Mouse (Mus musculus) liver, postnatal 0 days (tissue): ENCODE data around the gene Ccdc12. TPM values are rescaled to one million over a fixed set of nuclear protein-coding genes. Genes with fewer than 3 reads are reported as not detected.
A peak's percentile ranks its signal among the peaks of the same experiment; 100 is the strongest.

Source experiments
- ATAC-seq: fragments of 200-750 bp; cut with Nextera tagmentation; 2 replicates; pipeline ENCODE4 v1.8.0; 2017; ENCODE audit warnings: mild to moderate bottlenecking, moderate library complexity
- DNase-seq: peaks from one replicate; pipeline ENCODE4 v3.0.0-alpha.2; 2016
- H3K27ac ChIP-seq: fragments of 300-500 bp; sonication (generic); 2 replicates; pipeline ENCODE4 v1.5.1; 2014; ENCODE audit warnings: antibody characterized with exemption, moderate library complexity, mild to moderate bottlenecking, low read depth
- H3K27me3 ChIP-seq: fragments of 300-500 bp; sonication (generic); 2 replicates; pipeline ENCODE4 v1.6.1; 2014; ENCODE audit warnings: low read length, control low read depth, mixed read lengths; ENCODE audit not compliant: insufficient read depth
- H3K36me3 ChIP-seq: fragments of 300-500 bp; sonication (generic); replicated peaks from 2 replicates; pipeline ENCODE4 v1.6.1; 2014; ENCODE audit warnings: mild to moderate bottlenecking, control low read depth, low read length, moderate library complexity, mixed read lengths; ENCODE audit not compliant: insufficient read depth
- H3K4me1 ChIP-seq: fragments of 300-500 bp; sonication (generic); 2 replicates; pipeline ENCODE4 v1.6.1; 2014; ENCODE audit warnings: antibody characterized with exemption, mild to moderate bottlenecking, control low read depth; ENCODE audit not compliant: insufficient read depth
- H3K4me2 ChIP-seq: fragments of 300-500 bp; sonication (generic); 2 replicates; pipeline ENCODE4 v1.6.1; 2014; ENCODE audit warnings: low read depth, mild to moderate bottlenecking, low read length, moderate library complexity, mixed read lengths
- H3K4me3 ChIP-seq: fragments of 300-500 bp; sonication (generic); 2 replicates; pipeline ENCODE4 v1.5.1; 2014; ENCODE audit warnings: low read depth, low read length
- H3K9ac ChIP-seq: fragments of 300-500 bp; sonication (generic); replicated peaks from 2 replicates; pipeline ENCODE4 v1.6.1; 2014; ENCODE audit warnings: mild to moderate bottlenecking, moderate library complexity
- H3K9me3 ChIP-seq: fragments of 300-500 bp; sonication (generic); 2 replicates; pipeline ENCODE4 v1.6.1; 2016; ENCODE audit warnings: mild to moderate bottlenecking, control low read depth, low read length, mixed read lengths
- CTCF ChIP-seq: sonication (generic); IDR thresholded peaks from 2 replicates; pipeline ENCODE4 v1.5.1; 2016; ENCODE audit warnings: antibody characterized with exemption, low read depth
- EP300 ChIP-seq: IDR thresholded peaks from 2 replicates; pipeline ENCODE4 v1.6.1; 2016; ENCODE audit warnings: antibody characterized with exemption, low read depth, mild to moderate bottlenecking
- WGBS: fragments of 180-500 bp; shearing (Covaris S2); extraction: QIAGEN DNeasy Blood & Tissue Kit; methylation state at CpG from one replicate; pipeline ENCODE4 v1.1.7; 2014; ENCODE audit not compliant: insufficient replicate concordance; 5-methylcytosine and 5-hydroxymethylcytosine counted together
- polyA plus RNA-seq: library from polyadenylated mRNA; unstranded; fragments of >200 nt; fragmentation: Nextera tagmentation; extraction: Ambion mirVana; gene quantifications from 2 replicates; pipeline ENCODE4 v1.2.1, GENCODE M21; 2015

Ccdc12 gene
- polyA plus RNA-seq, 1 experiment from 2014 or later: 69.3 TPM

GRCm38 (mm10) chr9:110631651-110632275 lies 24.5 kb upstream of the Ccdc12 start:
- no peak overlapping the region for H3K4me2 ChIP-seq
- H3K27ac ChIP-seq: no peak overlapping the region
- H3K4me1 ChIP-seq: no peaks in the 10 kb centered on the region
- H3K9ac ChIP-seq: no peak overlapping the region
- TF ChIP-seq CTCF (no peak), EP300 (no peak)
- WGBS: 79% methylated on average over 30 of the region's 30 CpGs
- DNase-seq: no peak
- no peaks in the 10 kb centered on the region for H3K27me3 ChIP-seq
- H3K4me3 ChIP-seq: no peak overlapping the region
- peaks cover 39% of the 10 kb centered on the region for H3K36me3 ChIP-seq
- no peak for ATAC-seq
- no peaks in the 10 kb centered on the region for H3K9me3 ChIP-seq

- H3K9ac ChIP-seq: no peak overlapping the region
- H3K4me2 ChIP-seq: no peak overlapping the region
- DNase-seq: no peak
- no peaks in the 10 kb centered on the region for H3K4me1 ChIP-seq
- no peaks in the 10 kb centered on the region for H3K27me3 ChIP-seq
- peaks cover 42% of the 10 kb centered on the region for H3K36me3 ChIP-seq
- H3K4me3 ChIP-seq: no peak overlapping the region
- WGBS: 77% methylated on average over 15 of the region's 15 CpGs
- TF ChIP-seq CTCF (no peak), EP300 (no peak)
- no peaks in the 10 kb centered on the region for H3K9me3 ChIP-seq
- no peak overlapping the region for H3K27ac ChIP-seq
- ATAC-seq: no peak
Observed at GRCm38 (mm10) chr9:110632671-110633070, 23.6 kb upstream of the Ccdc12 start.

- TF ChIP-seq CTCF (no peak), EP300 (no peak)
- ATAC-seq (no peak), DNase-seq (no peak)
- H3K27me3 ChIP-seq: no peaks in the 10 kb centered on the region
- peaks cover 46% of the 10 kb centered on the region for H3K36me3 ChIP-seq
- no peak overlapping the region for H3K9ac ChIP-seq
- 77% methylated on average over 17 of the region's 17 CpGs for WGBS
- H3K4me3 ChIP-seq: no peak overlapping the region
- no peak overlapping the region for H3K4me2 ChIP-seq
- H3K9me3 ChIP-seq: no peaks in the 10 kb centered on the region
- H3K4me1 ChIP-seq: no peaks in the 10 kb centered on the region
- H3K27ac ChIP-seq: no peak overlapping the region
Observed at GRCm38 (mm10) chr9:110633882-110634281, 22.4 kb upstream of the Ccdc12 start.

GRCm38 (mm10) chr9:110635225-110635624 lies 21.1 kb upstream of the Ccdc12 start:
- Histone ChIP-seq H3K27me3 (no peaks in the 10 kb centered on the region), H3K4me2 (no peak overlapping the region), H3K9ac (no peak overlapping the region), H3K4me3 (no peak overlapping the region), H3K36me3 (peaks cover 49% of the 10 kb centered on the region), H3K27ac (no peak overlapping the region), H3K9me3 (no peaks in the 10 kb centered on the region), H3K4me1 (no peaks in the 10 kb centered on the region)
- TF ChIP-seq CTCF (peak; percentile 99), EP300 (no peak)
- DNase-seq (peak; percentile 93), ATAC-seq (peak; percentile 59; the same call in 1 of the 2 replicates)
- WGBS: 16% methylated on average over 19 of the region's 19 CpGs

- H3K27me3 ChIP-seq: no peaks in the 10 kb centered on the region
- H3K4me1 ChIP-seq: 0 out of 2 replicates have a peak, but pooled peaks cover 3% of the 10 kb centered on the region
- no peak overlapping the region for H3K4me3 ChIP-seq
- 83% methylated on average over 10 of the region's 10 CpGs for WGBS
- H3K9ac ChIP-seq: no peak overlapping the region
- H3K36me3 ChIP-seq: peaks cover 38% of the 10 kb centered on the region
- no peak overlapping the region for H3K27ac ChIP-seq
- no peaks in the 10 kb centered on the region for H3K9me3 ChIP-seq
- no peak for TF ChIP-seq CTCF
- no peak for TF ChIP-seq EP300
- no peak for DNase-seq
- no peak overlapping the region for H3K4me2 ChIP-seq
- no peak for ATAC-seq
Observed at GRCm38 (mm10) chr9:110638611-110639021, 17.7 kb upstream of the Ccdc12 start.

GRCm38 (mm10) chr9:110641006-110641405 lies 15.3 kb upstream of the Ccdc12 start:
- ATAC-seq (no peak), DNase-seq (no peak)
- Histone ChIP-seq H3K27ac (no peak overlapping the region), H3K27me3 (no peaks in the 10 kb centered on the region), H3K4me3 (no peak overlapping the region), H3K9ac (no peak overlapping the region), H3K4me1 (peaks cover 11% of the 10 kb centered on the region; the same call in 1 of the 2 replicates), H3K9me3 (no peaks in the 10 kb centered on the region), H3K4me2 (no peak overlapping the region), H3K36me3 (peaks cover 24% of the 10 kb centered on the region)
- TF ChIP-seq CTCF (no peak), EP300 (no peak)
- 57% methylated on average over 5 of the region's 5 CpGs for WGBS
